Mouse (Mus musculus): Measurements from ENCODE around the gene Gm6793. TPM values are rescaled to one million over a fixed set of nuclear protein-coding genes. Genes with fewer than 3 reads are reported as not detected.

Gm6793 gene
- total RNA-seq, 1 experiment from 2014 or later, result not detected

DNA sequence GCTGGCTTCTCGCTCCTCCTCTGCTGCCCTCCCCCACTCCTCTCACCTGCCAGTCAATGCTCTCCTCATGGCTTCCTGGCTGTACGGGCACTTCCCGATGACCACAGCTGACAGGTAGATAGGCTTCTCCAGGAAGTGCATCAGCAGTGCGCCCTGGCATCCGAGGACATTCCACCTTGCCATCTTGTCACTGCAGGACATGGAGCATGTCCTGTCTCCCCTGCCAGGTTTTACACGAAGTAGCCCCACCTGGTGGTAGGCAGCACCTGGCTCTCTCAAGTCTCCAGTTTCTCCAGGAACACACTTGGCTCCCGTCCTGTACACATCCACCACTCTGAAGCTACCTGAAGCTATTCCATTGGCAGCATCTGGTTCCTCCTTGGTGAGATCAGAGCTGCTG, 32.7 kb downstream of the Gm6793 start:
- no peak for DNase-seq

DNA sequence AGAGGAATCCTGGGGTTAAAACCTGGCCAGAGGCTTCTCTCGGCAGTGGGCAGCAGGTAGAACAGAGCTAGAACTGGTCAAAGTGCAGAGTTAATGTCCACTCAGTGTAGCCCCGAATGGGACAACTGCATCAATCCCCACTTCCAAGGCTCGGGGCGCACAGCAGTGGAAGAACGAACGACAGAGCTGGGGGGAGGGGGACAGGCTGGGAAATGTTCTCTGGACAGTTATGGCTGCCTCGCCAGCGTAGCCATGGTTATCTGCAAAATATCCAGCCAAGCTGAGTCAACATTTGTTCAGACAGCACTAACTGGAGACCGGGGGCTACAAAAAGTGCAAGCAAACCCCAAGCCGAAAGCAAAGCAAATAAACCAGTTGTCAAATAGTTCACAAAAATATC, 36.7 kb downstream of the Gm6793 start:
- no peak for DNase-seq

- DNase-seq, result no peak
These were observed 38.5 kb downstream of the Gm6793 start for GRCm38 (mm10) chr8:111976326-111976725.

DNA sequence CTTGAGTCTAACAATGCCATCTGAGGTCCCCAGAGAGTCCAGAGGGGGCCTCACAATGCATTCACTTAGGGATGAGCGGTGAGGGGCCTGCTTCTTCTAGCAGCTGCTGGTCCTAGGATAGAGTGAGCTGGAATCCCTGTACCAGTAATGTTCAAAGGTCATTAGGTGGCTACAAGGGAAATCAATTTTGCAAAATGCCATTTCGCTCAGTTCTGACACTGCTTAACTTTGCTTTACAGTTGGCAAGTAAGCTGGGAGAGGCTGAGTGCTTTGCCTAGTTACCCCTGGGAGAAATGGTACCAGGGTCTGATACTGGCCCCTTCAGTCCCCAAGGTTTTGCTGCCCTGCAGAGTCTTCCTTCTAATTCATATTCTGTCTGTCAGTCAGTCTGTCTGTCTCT, 39.1 kb downstream of the Gm6793 start:
- no peak for DNase-seq

DNA sequence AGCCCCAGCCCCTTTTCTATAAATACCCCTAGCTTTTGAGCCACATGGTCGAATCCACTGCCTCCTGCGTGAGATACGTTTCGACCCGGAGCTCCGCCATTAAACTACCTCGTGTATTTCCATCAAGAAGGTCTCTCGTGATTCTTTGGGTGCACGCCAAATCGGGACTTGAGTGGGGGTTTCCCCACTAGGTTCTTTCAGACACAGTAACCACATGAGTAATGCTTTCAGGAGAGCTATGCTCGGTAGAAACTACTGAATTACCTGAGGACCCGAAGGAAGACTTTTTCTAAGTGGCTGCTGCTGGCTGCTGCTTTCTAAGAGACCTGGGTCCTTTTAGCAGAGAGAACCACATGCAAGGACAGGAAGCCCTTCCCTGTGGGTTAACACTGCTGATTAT, 40.7 kb downstream of the Gm6793 start:
- DNase-seq, result no peak

DNA sequence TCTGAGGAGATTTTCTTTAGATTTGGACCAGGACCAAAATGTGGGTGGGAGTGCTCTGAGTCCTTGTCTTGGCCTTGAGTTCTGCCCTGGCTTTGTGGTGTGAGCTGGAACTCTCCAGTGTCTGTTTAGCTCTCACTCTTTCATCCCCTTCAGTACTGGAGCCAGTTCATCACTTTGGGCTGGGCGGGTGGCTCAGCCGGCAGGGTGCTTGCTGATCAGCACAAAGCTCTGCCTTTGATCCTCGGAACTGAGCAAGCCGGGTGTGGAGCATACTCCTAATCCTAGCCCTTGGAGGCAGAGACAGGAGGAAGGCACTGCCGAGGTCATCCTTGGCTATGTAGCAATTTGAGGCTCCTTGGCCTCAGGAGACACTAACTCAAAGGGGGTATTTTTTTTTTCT, 45.8 kb downstream of the Gm6793 start:
- DNase-seq, result no peak

- DNase-seq, result no peak
These were observed 46.3 kb downstream of the Gm6793 start for GRCm38 (mm10) chr8:111968541-111968940.

GRCm38 (mm10) chr8:111967246-111967870, 47.5 kb downstream of the Gm6793 start:
- DNase-seq, result no peak

GRCm38 (mm10) chr8:111964849-111965561, 49.8 kb downstream of the Gm6793 start:
- peak; percentile 20 for DNase-seq

GRCm38 (mm10) chr8:111964351-111964750, 50.5 kb downstream of the Gm6793 start:
- no peak for DNase-seq

DNA sequence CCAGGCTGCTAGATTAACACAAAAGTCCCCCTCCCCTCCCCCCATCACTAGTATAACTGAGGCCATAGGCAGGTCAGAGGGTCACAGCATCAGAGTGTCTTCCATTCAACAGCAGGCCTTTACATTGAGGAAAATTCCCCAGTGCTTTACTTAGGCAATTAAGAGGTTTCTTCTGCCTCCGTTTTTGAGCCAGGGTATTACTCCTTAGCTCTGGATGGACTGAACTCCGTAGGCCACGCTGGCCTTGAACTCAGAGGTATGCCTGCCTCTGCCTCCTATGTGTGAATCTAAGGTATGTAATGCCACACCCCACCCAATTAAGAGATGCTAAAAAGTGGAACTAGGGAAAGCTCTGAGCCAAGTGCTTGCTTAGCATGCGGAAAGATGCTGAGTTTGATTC, 51.3 kb downstream of the Gm6793 start:
- no peak for DNase-seq

Other genes starting within 250 kb of the Gm6793 start
- gene Cfdp1, start 160.7 kb downstream of the Gm6793 start, total RNA-seq (2021), result 80.4 and 85.9 TPM in 2 replicates
- 7.0 and 7.6 TPM in 2 replicates for gene Tmem170, start 138.3 kb downstream of the Gm6793 start, total RNA-seq (2021)
- not detected in 2 replicates for gene Chst5, start 104.6 kb downstream of the Gm6793 start, total RNA-seq (2021)
- gene Tmem231, start 81.2 kb downstream of the Gm6793 start, total RNA-seq (2021), result 5.1 and 7.3 TPM in 2 replicates
- gene Gabarapl2, start 74.3 kb downstream of the Gm6793 start, total RNA-seq (2021), result 127 and 172 TPM in 2 replicates
- 5.4 TPM in 2 replicates for gene Adat1, start 22.7 kb downstream of the Gm6793 start, total RNA-seq (2021)
- gene Kars, start 3.7 kb downstream of the Gm6793 start, total RNA-seq (2021), result 100 and 111 TPM in 2 replicates
- gene Terf2ip, start 3.6 kb downstream of the Gm6793 start, total RNA-seq (2021), result 17.6 and 22.6 TPM in 2 replicates